Mouse (Mus musculus) testis, postnatal 14 days (tissue): ENCODE data around the gene Olfr1209.

Experiments used
- DNase-seq: peaks from one replicate; pipeline ENCODE4 v3.0.0; 2021; ENCODE audit warnings: low spot score

Olfr1209 gene

GRCm38 (mm10) chr2:88915057-88915456 lies at the start of gene Olfr1209:
Olfr1209 (minus strand) TSS chr2:88915157.
- DNase-seq, result no peak

GRCm38 (mm10) chr2:88953669-88954068 lies 38.7 kb upstream of the Olfr1209 start, which contains the start of gene Olfr1212:
Olfr1212 (plus strand) TSS chr2:88953969.
- no peak for DNase-seq

- no peak for DNase-seq
Observed at GRCm38 (mm10) chr2:88938011-88938410, 23.1 kb upstream of the Olfr1209 start, which contains the start of gene Olfr1211. Olfr1211 (minus strand) TSS chr2:88938111.

- no peak for DNase-seq
Observed at GRCm38 (mm10) chr2:88902211-88902610, 12.7 kb downstream of the Olfr1209 start, which contains the start of gene Olfr1208. Olfr1208 (minus strand) TSS chr2:88902311.

GRCm38 (mm10) chr2:88862931-88863330 lies 52.0 kb downstream of the Olfr1209 start, which contains the start of gene Olfr1206:
Olfr1206 (plus strand) TSS chr2:88863231.
- DNase-seq, result no peak
